Mouse (Mus musculus) retina, postnatal 7 days (tissue): Measurements from ENCODE around the gene Skint9.
"Not testable (repeated sequence)": the region's sequence is repeated elsewhere in the genome, so short reads cannot be mapped to it uniquely, and the experiment has no call there.

Source experiments
- DNase-seq: peaks from one replicate; pipeline ENCODE4 v3.0.0-alpha.2; 2012; ENCODE audit warnings: low read depth, low spot score

The Skint9 gene

DNA sequence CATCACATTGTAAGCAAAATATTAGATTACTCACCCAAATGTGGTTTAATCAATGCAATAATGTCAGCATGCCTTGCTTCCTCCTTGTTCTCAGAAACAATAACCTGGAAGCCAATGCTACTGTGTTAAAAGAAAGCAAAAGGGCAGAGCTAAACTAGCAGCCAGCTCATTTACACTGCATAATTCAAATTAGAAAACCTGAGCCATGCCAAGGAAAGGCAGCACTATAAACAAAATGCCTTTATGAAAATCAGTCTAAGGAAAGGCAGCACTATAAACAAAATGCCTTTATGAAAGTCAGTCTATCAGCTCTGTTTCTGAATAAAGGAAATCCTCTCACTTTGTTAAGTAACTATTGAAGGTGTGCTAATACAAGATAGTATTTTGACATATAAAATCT is at the start of gene Skint9:
Skint9 (minus strand) TSS at position 101 of the 400 bp plus-strand sequence.
- DNase-seq: no peak

DNA sequence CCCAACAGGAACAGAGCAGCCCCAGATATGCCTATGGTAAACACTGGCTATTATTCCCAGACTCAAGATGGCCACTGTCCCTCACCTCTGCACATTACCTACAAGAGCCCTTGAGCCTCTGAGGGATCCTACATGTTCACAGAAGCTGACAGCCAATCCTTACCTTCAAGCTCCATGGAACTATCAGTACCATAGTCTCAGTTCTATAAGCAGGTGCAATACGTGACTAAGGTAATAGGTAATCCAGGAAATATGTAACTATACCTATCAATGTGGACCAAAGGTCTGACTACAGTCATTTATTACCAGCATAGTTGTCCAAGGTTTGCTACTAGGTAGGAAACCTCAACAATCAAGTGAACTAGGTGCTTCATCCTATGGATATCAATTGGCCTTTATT is 1.1 kb downstream of the Skint9 start:
- DNase-seq: no peak

DNA sequence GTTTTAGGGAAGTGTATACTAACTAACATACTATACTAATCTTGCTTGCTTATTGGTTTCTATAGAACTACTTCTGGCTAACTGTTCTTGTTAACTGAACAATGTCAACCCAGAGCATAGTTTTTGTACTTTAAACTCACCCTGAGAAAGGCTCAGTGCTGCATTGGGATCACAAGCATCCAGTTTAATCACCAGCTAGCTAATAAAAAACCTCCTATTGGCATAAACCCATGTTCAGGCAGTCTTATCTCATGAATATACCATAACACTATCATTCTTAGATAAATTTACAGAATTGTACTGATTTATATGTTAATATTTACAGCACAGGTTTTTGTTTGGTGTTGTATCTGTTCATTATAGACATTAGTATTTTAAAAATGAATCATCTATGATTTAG is 1.6 kb downstream of the Skint9 start:
- DNase-seq: no peak

DNA sequence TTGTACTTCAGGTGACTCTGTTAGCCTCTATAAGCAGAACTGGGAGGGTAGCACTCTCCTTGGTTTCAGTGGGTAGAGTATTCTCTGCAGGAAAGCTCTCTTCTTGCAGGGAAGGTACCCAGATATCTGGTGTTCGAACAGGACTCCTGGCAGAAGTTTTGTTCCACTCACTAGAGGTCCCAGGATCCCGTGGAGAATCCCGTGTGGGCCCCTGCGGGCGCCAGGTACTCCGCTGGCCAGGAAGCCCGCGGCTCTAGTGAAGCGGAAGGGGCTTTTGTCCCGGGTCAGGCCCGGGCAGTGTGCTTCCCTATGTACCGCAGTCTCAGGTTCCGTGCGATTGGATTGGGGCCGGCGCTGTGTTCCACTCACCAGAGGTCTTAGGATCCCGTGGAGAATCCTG is 84.7 kb downstream of the Skint9 start:
- DNase-seq: not testable (repeated sequence)
